12 mouse cellular contexts compared by ENCODE assay signal in the genomic region with DNA sequence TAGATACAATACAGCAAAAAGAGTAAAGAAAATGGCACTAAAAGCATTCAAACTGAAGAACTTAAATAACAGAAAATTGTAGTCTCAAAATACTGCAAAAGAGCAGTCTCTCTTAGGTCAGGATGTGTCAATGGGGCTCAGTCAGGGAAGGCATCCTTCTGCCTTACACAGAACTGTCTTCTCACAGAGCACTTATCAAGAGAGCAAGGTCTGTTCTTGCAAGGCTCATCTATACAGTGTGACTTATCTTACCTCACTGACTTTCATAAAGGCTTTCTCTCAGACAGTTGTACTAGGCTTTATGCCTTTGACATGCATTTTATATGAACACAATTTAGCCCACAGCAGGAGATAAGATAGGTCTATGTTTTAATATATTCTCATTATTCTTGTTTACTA.
"Had no signal": no experiment of that assay in that cellular context is flagged by ENCODE, and none has a peak within 500 bp of the region (broad histone marks: within the 10 kb centered on the region; RNA-seq: fewer than 3 reads in every experiment).

No protein-coding gene starts in this region.

- H3K4me3 ChIP-seq: layer of hippocampus, adult 2 months; limb, embryonic 12.5 days; liver, embryonic 13.5 days; midbrain, embryonic 13.5 days had no signal

- DNase-seq: kidney, adult 18-20 months; kidney, postnatal 10 days; kidney, postnatal 4 days; liver; liver, embryonic 13.5 days; lung, adult 18-20 months; right cerebral cortex, adult 18-20 months; right cerebral cortex, postnatal 25 days; thymus, postnatal 36 days had no signal

- H3K36me3 ChIP-seq: limb, embryonic 12.5 days; liver, embryonic 13.5 days; midbrain, embryonic 13.5 days had no signal

- H3K9ac ChIP-seq: limb, embryonic 12.5 days; liver, embryonic 13.5 days; midbrain, embryonic 13.5 days had no signal

- H3K4me1 ChIP-seq: limb, embryonic 12.5 days; liver, embryonic 13.5 days had no signal

- H3K9me3 ChIP-seq: limb, embryonic 12.5 days; liver, embryonic 13.5 days; midbrain, embryonic 13.5 days had no signal

- H3K27me3 ChIP-seq: limb, embryonic 12.5 days; liver, embryonic 13.5 days; midbrain, embryonic 13.5 days had no signal

- H3K4me2 ChIP-seq: limb, embryonic 12.5 days; liver, embryonic 13.5 days; midbrain, embryonic 13.5 days had no signal

- H3K27ac ChIP-seq: limb, embryonic 12.5 days; liver, embryonic 13.5 days; midbrain, embryonic 13.5 days had no signal
